8 mouse cellular contexts compared by ENCODE assay signal in genomic region chr11:6444077-6444853, GRCm38 (mm10). TPM values are rescaled to one million over a fixed set of nuclear protein-coding genes. Genes with fewer than 3 reads are reported as not detected.
DNase-seq lines count a peak whose midpoint lies in the region; ATAC-seq and TF ChIP-seq lines count a peak whose summit lies in the region.

Gene H2afv, minus strand, starts transcription at chr11:6444443.

- TF ChIP-seq CTCF in bone marrow, adult 2 months (IDR thresholded peaks at IDR 0.05; ENCODE audit: control insufficient read depth, insufficient read depth, low read length), result peak; percentile 32; the same call in 1 of the 2 replicates
- peak; percentile 68 for TF ChIP-seq CTCF in midbrain, postnatal 0 days (IDR thresholded peaks at IDR 0.05)

- DNase-seq in 416B (ENCODE audit: low read depth), result peak; percentile 100
- DNase-seq in heart, adult 8-10 months (ENCODE audit: low spot score), result peak; percentile 99
- peak; percentile 100 for DNase-seq in kidney, adult 9 months
- peak; percentile 100 for DNase-seq in limb, embryonic 14.5 days (ENCODE audit: low spot score)
- DNase-seq in midbrain, postnatal 0 days (ENCODE audit: low spot score), result peak; percentile 100
- DNase-seq in spleen, postnatal 14 days (ENCODE audit: low spot score in 2 of 2), result peak; percentile 97 to 98

- H3K9ac ChIP-seq in embryonic facial prominence, embryonic 15.5 days, result peak within 1 kb of the TSS; percentile 90
- H3K9ac ChIP-seq in limb, embryonic 14.5 days (ENCODE audit: low read depth, low read length, severe bottlenecking), result peak within 1 kb of the TSS; percentile 85
- peak within 1 kb of the TSS; percentile 77 for H3K9ac ChIP-seq in midbrain, postnatal 0 days (replicated peaks; ENCODE audit: low read length, poor library complexity, severe bottlenecking)

- peaks cover 4% of the 10 kb centered on the region; the same call in 1 of the 2 replicates for H3K36me3 ChIP-seq in embryonic facial prominence, embryonic 15.5 days
- 0 out of 2 replicates have a peak, but pooled peaks cover 2% of the 10 kb centered on the region for H3K36me3 ChIP-seq in limb, embryonic 14.5 days (ENCODE audit: control insufficient read depth, insufficient read depth, low read length)
- H3K36me3 ChIP-seq in midbrain, postnatal 0 days (ENCODE audit: insufficient read depth, low read length), result no peaks in the 10 kb centered on the region

- H3K4me2 ChIP-seq in embryonic facial prominence, embryonic 15.5 days (replicated peaks), result peak within 1 kb of the TSS; percentile 56
- H3K4me2 ChIP-seq in limb, embryonic 14.5 days (replicated peaks; ENCODE audit: low read depth, low read length, severe bottlenecking), result peak within 1 kb of the TSS; percentile 72
- peak within 1 kb of the TSS; percentile 54 for H3K4me2 ChIP-seq in midbrain, postnatal 0 days (ENCODE audit: low read depth, low read length, poor library complexity, severe bottlenecking)

- peak within 1 kb of the TSS; percentile 88 for H3K27ac ChIP-seq in bone marrow, adult 2 months (ENCODE audit: control insufficient read depth, insufficient read depth, low read depth, low read length, poor library complexity)
- peak within 1 kb of the TSS; percentile 97 for H3K27ac ChIP-seq in embryonic facial prominence, embryonic 15.5 days (replicated peaks)
- peak within 1 kb of the TSS; percentile 94 for H3K27ac ChIP-seq in limb, embryonic 14.5 days (replicated peaks; ENCODE audit: low read depth, low read length)
- peak within 1 kb of the TSS; percentile 94 for H3K27ac ChIP-seq in midbrain, postnatal 0 days (ENCODE audit: low read depth, low read length)

- H3K4me1 ChIP-seq in bone marrow, adult 2 months (ENCODE audit: control insufficient read depth, insufficient read depth, low read length), result no peaks in the 10 kb centered on the region
- peaks cover 3% of the 10 kb centered on the region; the same call in 1 of the 2 replicates for H3K4me1 ChIP-seq in embryonic facial prominence, embryonic 15.5 days
- H3K4me1 ChIP-seq in limb, embryonic 14.5 days (ENCODE audit: control insufficient read depth, insufficient read depth, low read length), result peaks cover 3% of the 10 kb centered on the region
- no peaks in the 10 kb centered on the region for H3K4me1 ChIP-seq in midbrain, postnatal 0 days (ENCODE audit: insufficient read depth, low read length)

- peak; percentile 99 for ATAC-seq in embryonic facial prominence, embryonic 15.5 days (ENCODE audit: insufficient number of reproducible peaks, low FRiP score, low TSS enrichment, low read depth)
- peak; percentile 98 for ATAC-seq in limb, embryonic 14.5 days (ENCODE audit: low FRiP score, low read depth)
- peak; percentile 99 for ATAC-seq in midbrain, postnatal 0 days (ENCODE audit: low FRiP score)

- peak within 1 kb of the TSS; percentile 86 for H3K4me3 ChIP-seq in bone marrow, adult 2 months (replicated peaks; ENCODE audit: control insufficient read depth, low read depth, low read length)
- peak within 1 kb of the TSS; percentile 90 for H3K4me3 ChIP-seq in embryonic facial prominence, embryonic 15.5 days (replicated peaks)
- peak within 1 kb of the TSS; percentile 74 for H3K4me3 ChIP-seq in limb, embryonic 14.5 days (replicated peaks; ENCODE audit: low read length)
- peak within 1 kb of the TSS; percentile 81 for H3K4me3 ChIP-seq in midbrain, postnatal 0 days (ENCODE audit: low read depth, low read length)

- H3K9me3 ChIP-seq in embryonic facial prominence, embryonic 15.5 days (replicated peaks), result no peaks in the 10 kb centered on the region
- no peaks in the 10 kb centered on the region for H3K9me3 ChIP-seq in limb, embryonic 14.5 days (ENCODE audit: control insufficient read depth, low read length)
- no peaks in the 10 kb centered on the region for H3K9me3 ChIP-seq in midbrain, postnatal 0 days (ENCODE audit: low read length)

- under 1% methylated on average over 80 of the region's 80 CpGs for WGBS in bone marrow, adult 2 months
- under 1% methylated on average over 76 of the region's 80 CpGs for WGBS in embryonic facial prominence, embryonic 15.5 days
- under 1% methylated on average over 51 of the region's 80 CpGs for WGBS in limb, embryonic 14.5 days
- under 1% methylated on average over 75 of the region's 80 CpGs for WGBS in midbrain, postnatal 0 days

- H3K27me3 ChIP-seq in embryonic facial prominence, embryonic 15.5 days, result no peaks in the 10 kb centered on the region
- H3K27me3 ChIP-seq in limb, embryonic 14.5 days (ENCODE audit: control insufficient read depth, insufficient read depth, low read length), result no peaks in the 10 kb centered on the region
- no peaks in the 10 kb centered on the region for H3K27me3 ChIP-seq in midbrain, postnatal 0 days (ENCODE audit: insufficient read depth, low read length)

- peak; percentile 37; the same call in 1 of the 2 replicates for TF ChIP-seq POLR2A in bone marrow, adult 2 months (IDR thresholded peaks at IDR 0.05; ENCODE audit: borderline replicate concordance, control insufficient read depth, low read depth, low read length)
- 0 out of 2 replicates have a peak, but pooled peaks have one; percentile 47 for TF ChIP-seq POLR2A in limb, embryonic 14.5 days (IDR thresholded peaks at IDR 0.05; ENCODE audit: borderline replicate concordance, extremely low read depth, insufficient read depth, insufficient read length)

RNA-seq across cellular contexts. Expression of gene H2afv, which starts in this region (rescaled TPM):
- 139 and 217 TPM in 2 replicates for polyA plus RNA-seq in bone marrow, adult 2 months (2011; ENCODE audit: insufficient read depth, insufficient read length, low replicate concordance, missing spikeins)
- 443 and 468 TPM in 2 replicates for polyA plus RNA-seq in embryonic facial prominence, embryonic 15.5 days (2015; fragmentation: Nextera tagmentation; extraction: Ambion mirVana)
- 10 to 100 TPM; 80.1 to 97.8 (median 88.2) TPM for total RNA-seq in heart, adult 8-10 months (2022)
- 203 and 273 TPM in 2 replicates for polyA plus RNA-seq in limb, embryonic 14.5 days (2012; rRNA removed)
- polyA plus RNA-seq in limb, embryonic 14.5 days (2014; fragmentation: Nextera tagmentation; extraction: Ambion mirVana), result 548 and 588 TPM in 2 replicates
- total RNA-seq in midbrain, postnatal 0 days (2014; rRNA removed), result 46.2 and 57.2 TPM in 2 replicates
- polyA plus RNA-seq in midbrain, postnatal 0 days (2015; fragmentation: Nextera tagmentation; extraction: Ambion mirVana), result 133 and 142 TPM in 2 replicates

Comparison
In these comparisons a context has a peak if more than half of its experiments do, and no peak if none do; other contexts are left out.
1. Peak in every context shown above with its lines: DNase-seq, ATAC-seq, H3K4me3 ChIP-seq and H3K27ac ChIP-seq.